Mouse (Mus musculus) brain, embryonic 14.5 days (tissue): Measurements from ENCODE around the gene 4930452B06Rik.

ENCODE experiments used
- CTCF ChIP-seq: fragments of 200-500 bp; IDR thresholded peaks from 2 replicates; pipeline ENCODE4 v1.5.1; 2012; ENCODE audit warnings: inconsistent platforms, mild to moderate bottlenecking, moderate library complexity, borderline replicate concordance; ENCODE audit not compliant: insufficient read depth, insufficient read length; ENCODE audit errors: extremely low read depth
- POLR2A ChIP-seq: fragments of 200-500 bp; IDR thresholded peaks from 2 replicates; pipeline ENCODE4 v1.6.1; 2012; ENCODE audit warnings: mild to moderate bottlenecking, inconsistent platforms, borderline replicate concordance; ENCODE audit not compliant: poor library complexity, insufficient read depth, insufficient read length, severe bottlenecking; ENCODE audit errors: extremely low read depth

DNA sequence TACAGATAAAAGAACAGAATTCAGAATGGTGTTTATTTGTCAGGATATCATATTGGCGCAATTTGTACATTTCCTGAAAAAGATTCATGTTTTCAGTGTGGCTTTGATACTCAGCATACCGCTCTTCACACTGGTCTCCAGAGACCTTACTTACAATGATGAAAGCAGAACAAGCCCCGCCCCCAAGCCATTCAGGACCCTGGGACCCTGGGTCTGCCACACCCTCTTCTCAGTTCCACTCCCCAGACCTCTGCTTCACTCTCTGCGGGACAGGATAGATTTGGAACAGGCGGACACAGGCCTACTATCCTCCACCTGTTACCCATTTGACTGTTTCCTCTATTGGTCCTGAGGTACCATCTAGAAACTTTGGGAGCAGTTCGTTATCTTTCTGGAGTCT, 260.1 kb downstream of the 4930452B06Rik start:
- no peak for TF ChIP-seq POLR2A
- TF ChIP-seq CTCF: no peak
